Mouse (Mus musculus): ENCODE results near the gene Gm20425. TPM values are rescaled to one million over a fixed set of nuclear protein-coding genes. Genes with fewer than 3 reads are reported as not detected.

Gene Gm20425
- total RNA-seq, 1 experiment: 0.04 TPM

- DNase-seq (ENCODE audit: low read depth, low spot score): no peak
- Histone ChIP-seq H3K27ac (ENCODE audit: insufficient read depth, low read depth, low read length, poor library complexity, severe bottlenecking) (no peak overlapping the region), H3K9me3 (ENCODE audit: control insufficient read depth, insufficient read depth, low read depth, low read length) (no peaks in the 10 kb centered on the region), H3K36me3 (ENCODE audit: control insufficient read depth, insufficient read depth, low read length, poor library complexity, severe bottlenecking) (no peaks in the 10 kb centered on the region), H3K4me1 (ENCODE audit: control insufficient read depth in 2 of 2, insufficient read depth in 2 of 2, low read length in 2 of 2, poor library complexity in 1 of 2) (peaks cover 2 to 15% of the 10 kb centered on the region in 2 experiments; a peak in 3 of 4 replicates), H3K9ac (ENCODE audit: insufficient read depth, low read depth, low read length, poor library complexity, severe bottlenecking) (no peak overlapping the region), H3K4me3 (ENCODE audit: insufficient read depth in 1 of 2, low read depth in 1 of 2, low read length in 2 of 2, poor library complexity in 1 of 2, severe bottlenecking in 1 of 2) (no peak overlapping the region)
- TF ChIP-seq HCFC1 (IDR thresholded peaks at IDR 0.05; ENCODE audit: borderline replicate concordance, insufficient read depth, low read length) (no peak), ZC3H11A (IDR thresholded peaks at IDR 0.05; ENCODE audit: borderline replicate concordance, low read depth, low read length) (no peak), MAFK (IDR thresholded peaks at IDR 0.05; ENCODE audit: insufficient read depth, low read depth, low read length) (no peak), CHD2 (IDR thresholded peaks at IDR 0.05; ENCODE audit: low read depth, low read length) (no peak), ZNF384 (IDR thresholded peaks at IDR 0.05; ENCODE audit: low read depth, low read length) (no peak)
- in situ Hi-C loops (cut with MboI; ENCODE audit: low sequenced_read_pairs in 2 of 2, unreplicated experiment in 2 of 2): no loop called here
These were observed 83.0 kb downstream of the Gm20425 start for GRCm38 (mm10) chr9:103147103-103147502.

- no peak overlapping the region for H3K9ac ChIP-seq (ENCODE audit: insufficient read depth, low read depth, low read length, poor library complexity, severe bottlenecking)
- TF ChIP-seq MAFK (IDR thresholded peaks at IDR 0.05; ENCODE audit: insufficient read depth, low read depth, low read length) (peak; percentile 82), ZNF384 (IDR thresholded peaks at IDR 0.05; ENCODE audit: low read depth, low read length) (no peak)
- in situ Hi-C loops (cut with MboI; ENCODE audit: low sequenced_read_pairs in 2 of 2, unreplicated experiment in 2 of 2): no loop called here
- no peak overlapping the region for H3K4me3 ChIP-seq (ENCODE audit: insufficient read depth in 1 of 2, low read depth in 1 of 2, low read length in 2 of 2, poor library complexity in 1 of 2, severe bottlenecking in 1 of 2)
- DNase-seq (ENCODE audit: low read depth, low spot score): no peak
- peaks cover 2 to 15% of the 10 kb centered on the region in 2 experiments; a peak in 3 of 4 replicates for H3K4me1 ChIP-seq (ENCODE audit: control insufficient read depth in 2 of 2, insufficient read depth in 2 of 2, low read length in 2 of 2, poor library complexity in 1 of 2)
- H3K9me3 ChIP-seq (ENCODE audit: control insufficient read depth, insufficient read depth, low read depth, low read length): no peaks in the 10 kb centered on the region
- no peak overlapping the region for H3K27ac ChIP-seq (ENCODE audit: insufficient read depth, low read depth, low read length, poor library complexity, severe bottlenecking)
- H3K36me3 ChIP-seq (ENCODE audit: control insufficient read depth, insufficient read depth, low read length, poor library complexity, severe bottlenecking): no peaks in the 10 kb centered on the region
These were observed 83.4 kb downstream of the Gm20425 start for GRCm38 (mm10) chr9:103146703-103147102.

- peaks cover 2 to 15% of the 10 kb centered on the region in 2 experiments; a peak in 3 of 4 replicates for H3K4me1 ChIP-seq (ENCODE audit: control insufficient read depth in 2 of 2, insufficient read depth in 2 of 2, low read length in 2 of 2, poor library complexity in 1 of 2)
- TF ChIP-seq MAFK (IDR thresholded peaks at IDR 0.05; ENCODE audit: insufficient read depth, low read depth, low read length) (no peak), CHD2 (IDR thresholded peaks at IDR 0.05; ENCODE audit: low read depth, low read length) (no peak), ZC3H11A (IDR thresholded peaks at IDR 0.05; ENCODE audit: borderline replicate concordance, low read depth, low read length) (no peak), ZNF384 (IDR thresholded peaks at IDR 0.05; ENCODE audit: low read depth, low read length) (no peak), HCFC1 (IDR thresholded peaks at IDR 0.05; ENCODE audit: borderline replicate concordance, insufficient read depth, low read length) (no peak)
- no peak for DNase-seq (ENCODE audit: low read depth, low spot score)
- H3K9me3 ChIP-seq (ENCODE audit: control insufficient read depth, insufficient read depth, low read depth, low read length): no peaks in the 10 kb centered on the region
- no peaks in the 10 kb centered on the region for H3K36me3 ChIP-seq (ENCODE audit: control insufficient read depth, insufficient read depth, low read length, poor library complexity, severe bottlenecking)
- in situ Hi-C loops (cut with MboI; ENCODE audit: low sequenced_read_pairs in 2 of 2, unreplicated experiment in 2 of 2): no loop called here
- no peak overlapping the region for H3K27ac ChIP-seq (ENCODE audit: insufficient read depth, low read depth, low read length, poor library complexity, severe bottlenecking)
- no peak overlapping the region for H3K9ac ChIP-seq (ENCODE audit: insufficient read depth, low read depth, low read length, poor library complexity, severe bottlenecking)
- H3K4me3 ChIP-seq (ENCODE audit: insufficient read depth in 1 of 2, low read depth in 1 of 2, low read length in 2 of 2, poor library complexity in 1 of 2, severe bottlenecking in 1 of 2): no peak overlapping the region
These were observed 83.8 kb downstream of the Gm20425 start for GRCm38 (mm10) chr9:103146257-103146656.

GRCm38 (mm10) chr9:103145351-103145750, 84.8 kb downstream of the Gm20425 start:
- no peak for DNase-seq (ENCODE audit: low read depth, low spot score)
- in situ Hi-C loops (cut with MboI; ENCODE audit: low sequenced_read_pairs in 2 of 2, unreplicated experiment in 2 of 2): no loop called here
- TF ChIP-seq HCFC1 (IDR thresholded peaks at IDR 0.05; ENCODE audit: borderline replicate concordance, insufficient read depth, low read length): no peak
- Histone ChIP-seq H3K4me1 (ENCODE audit: control insufficient read depth in 2 of 2, insufficient read depth in 2 of 2, low read length in 2 of 2, poor library complexity in 1 of 2) (peaks cover 2 to 18% of the 10 kb centered on the region in 2 experiments; a peak in 3 of 4 replicates), H3K27ac (ENCODE audit: insufficient read depth, low read depth, low read length, poor library complexity, severe bottlenecking) (no peak overlapping the region), H3K4me3 (ENCODE audit: insufficient read depth in 1 of 2, low read depth in 1 of 2, low read length in 2 of 2, poor library complexity in 1 of 2, severe bottlenecking in 1 of 2) (no peak overlapping the region), H3K9ac (ENCODE audit: insufficient read depth, low read depth, low read length, poor library complexity, severe bottlenecking) (no peak overlapping the region), H3K36me3 (ENCODE audit: control insufficient read depth, insufficient read depth, low read length, poor library complexity, severe bottlenecking) (no peaks in the 10 kb centered on the region), H3K9me3 (ENCODE audit: control insufficient read depth, insufficient read depth, low read depth, low read length) (no peaks in the 10 kb centered on the region)

- in situ Hi-C loops (cut with MboI; ENCODE audit: low sequenced_read_pairs in 2 of 2, unreplicated experiment in 2 of 2): no loop called here
- no peaks in the 10 kb centered on the region for H3K36me3 ChIP-seq (ENCODE audit: control insufficient read depth, insufficient read depth, low read length, poor library complexity, severe bottlenecking)
- H3K4me3 ChIP-seq (ENCODE audit: insufficient read depth in 1 of 2, low read depth in 1 of 2, low read length in 2 of 2, poor library complexity in 1 of 2, severe bottlenecking in 1 of 2): no peak overlapping the region
- H3K4me1 ChIP-seq (ENCODE audit: control insufficient read depth in 2 of 2, insufficient read depth in 2 of 2, low read length in 2 of 2, poor library complexity in 1 of 2): peaks cover 2 to 25% of the 10 kb centered on the region in 2 experiments; a peak in 3 of 4 replicates
- TF ChIP-seq HCFC1 (IDR thresholded peaks at IDR 0.05; ENCODE audit: borderline replicate concordance, insufficient read depth, low read length): no peak
- TF ChIP-seq ZNF384 (IDR thresholded peaks at IDR 0.05; ENCODE audit: low read depth, low read length): no peak
- no peak for TF ChIP-seq ZC3H11A (IDR thresholded peaks at IDR 0.05; ENCODE audit: borderline replicate concordance, low read depth, low read length)
- no peak for TF ChIP-seq CHD2 (IDR thresholded peaks at IDR 0.05; ENCODE audit: low read depth, low read length)
- TF ChIP-seq MAFK (IDR thresholded peaks at IDR 0.05; ENCODE audit: insufficient read depth, low read depth, low read length): no peak
- H3K9ac ChIP-seq (ENCODE audit: insufficient read depth, low read depth, low read length, poor library complexity, severe bottlenecking): no peak overlapping the region
- no peak for DNase-seq (ENCODE audit: low read depth, low spot score)
- H3K27ac ChIP-seq (ENCODE audit: insufficient read depth, low read depth, low read length, poor library complexity, severe bottlenecking): no peak overlapping the region
- no peaks in the 10 kb centered on the region for H3K9me3 ChIP-seq (ENCODE audit: control insufficient read depth, insufficient read depth, low read depth, low read length)
These were observed 86.2 kb downstream of the Gm20425 start for GRCm38 (mm10) chr9:103143881-103144280.

All from ES-E14 (cell line).